Mouse (Mus musculus) bone marrow macrophage, adult 2 months (primary cell): ENCODE measurements at regions not wholly inside any gene's neighbourhood (a gene's known extent, or its start where the extent isn't known, plus 50 kb on each side); places are given as distances from the start of the nearest gene placed in this dataset.

ENCODE experiments used
- CTCF ChIP-seq: IDR thresholded peaks from 2 replicates; pipeline ENCODE4 v1.5.1; 2012; ENCODE audit warnings: low read depth, mild to moderate bottlenecking, low read length, moderate library complexity
- POLR2A ChIP-seq: IDR thresholded peaks from 2 replicates; pipeline ENCODE4 v1.6.1; 2012; ENCODE audit warnings: mild to moderate bottlenecking, low read depth, low read length, borderline replicate concordance

DNA sequence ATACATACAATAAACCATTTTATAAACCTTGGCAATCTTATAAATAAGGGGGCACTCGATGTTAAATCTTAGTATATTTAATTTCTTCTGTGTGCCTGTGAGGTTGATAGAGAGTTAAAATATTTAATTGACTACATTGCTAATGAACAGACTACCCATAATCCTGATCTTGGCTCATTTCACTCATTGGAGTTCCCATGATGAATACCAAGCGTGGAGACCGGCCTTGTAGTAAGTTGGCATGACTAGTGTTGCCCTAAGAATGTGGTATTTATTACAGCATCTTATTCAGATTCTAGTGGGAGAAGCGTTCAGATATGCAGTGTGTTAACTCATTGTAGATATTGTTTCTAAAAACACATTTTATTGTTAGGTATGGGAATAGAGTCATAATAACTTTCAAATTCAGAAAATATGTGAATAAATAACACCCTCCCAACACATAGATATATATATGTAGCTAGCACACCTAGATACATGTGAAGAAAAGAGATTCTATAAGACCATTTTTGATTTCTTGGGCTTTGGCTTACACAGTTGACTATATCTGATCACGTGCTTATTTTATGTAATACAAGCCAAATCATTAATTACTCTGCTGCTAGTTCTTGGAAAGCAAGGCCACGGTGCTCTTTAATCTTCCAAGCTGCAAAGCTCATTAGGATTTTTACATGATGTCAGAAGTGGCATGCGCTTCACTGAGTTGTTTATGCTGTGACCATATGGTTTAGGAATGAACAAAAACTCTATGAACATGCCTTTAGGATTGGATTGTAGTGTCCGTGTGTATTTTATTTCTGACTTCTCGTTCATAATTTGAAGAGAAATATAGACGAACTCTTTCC lies 232.0 kb downstream of the Mef2c start:
- TF ChIP-seq CTCF (no peak), POLR2A (no peak)
